Mouse (Mus musculus): ENCODE results near the gene Txlna.

GRCm38 (mm10) chr4:129608426-129609025 is 32.3 kb downstream of the Txlna start:
- TF ChIP-seq CTCF (IDR thresholded peaks at IDR 0.05; ENCODE audit: low read depth, low read length) = peak; percentile 96
- no peak for TF ChIP-seq POLR2A (IDR thresholded peaks at IDR 0.05; ENCODE audit: extremely low read depth, insufficient read depth, low read length)

Data from liver, adult 2 months (tissue).